Comparison of ENCODE assay signal across 8 mouse cellular contexts in the genomic region with DNA sequence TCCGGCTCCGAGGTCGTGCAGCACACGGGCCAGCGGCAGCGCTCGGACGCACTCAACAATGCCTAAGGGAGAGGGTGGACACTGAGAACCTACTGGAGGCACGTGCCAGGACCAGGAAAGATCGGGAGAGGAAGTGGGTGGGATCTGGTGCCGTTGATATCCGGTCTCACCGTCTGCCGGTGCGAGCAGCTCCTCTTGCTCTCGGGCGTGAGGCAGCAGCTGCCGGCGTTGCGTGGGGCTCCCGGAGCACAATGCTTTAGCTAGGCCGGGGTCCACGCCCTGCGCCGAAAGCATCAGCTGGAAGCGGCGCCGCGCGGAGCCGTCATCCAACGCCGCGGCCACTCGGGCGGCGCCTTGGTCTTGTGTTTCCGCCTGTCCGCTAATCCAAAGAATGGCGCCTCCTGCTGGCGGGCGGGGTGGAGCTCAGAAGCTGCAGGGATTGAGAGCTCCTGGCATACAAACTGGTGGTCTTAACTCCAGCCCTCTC. TPM values are rescaled to one million over a fixed set of nuclear protein-coding genes. Genes with fewer than 3 reads are reported as not detected.
DNase-seq lines count a peak whose midpoint lies in the region; ATAC-seq and TF ChIP-seq lines count a peak whose summit lies in the region.

TSS of gene Sco2 (minus strand) at position 85 of the 487 bp plus-strand sequence.

- peak within 1 kb of the TSS; percentile 72 for H3K4me3 ChIP-seq in embryonic facial prominence, embryonic 14.5 days (ENCODE audit: low read depth, low read length)
- peak within 1 kb of the TSS; percentile 71 for H3K4me3 ChIP-seq in limb, embryonic 14.5 days (replicated peaks; ENCODE audit: low read length)
- peak within 1 kb of the TSS; percentile 72 for H3K4me3 ChIP-seq in midbrain, postnatal 0 days (ENCODE audit: low read depth, low read length)

- ATAC-seq in embryonic facial prominence, embryonic 14.5 days (ENCODE audit: low read depth): peak; percentile 81
- peak; percentile 82 for ATAC-seq in limb, embryonic 14.5 days (ENCODE audit: low FRiP score, low read depth)
- ATAC-seq in midbrain, postnatal 0 days (ENCODE audit: low FRiP score): peak; percentile 83

- peak within 1 kb of the TSS; percentile 86 for H3K27ac ChIP-seq in embryonic facial prominence, embryonic 14.5 days (replicated peaks; ENCODE audit: low read depth, low read length)
- H3K27ac ChIP-seq in limb, embryonic 14.5 days (replicated peaks; ENCODE audit: low read depth, low read length): peak within 1 kb of the TSS; percentile 86
- H3K27ac ChIP-seq in midbrain, postnatal 0 days (ENCODE audit: low read depth, low read length): peak within 1 kb of the TSS; percentile 88

- peaks cover 40% of the 10 kb centered on the region for H3K36me3 ChIP-seq in embryonic facial prominence, embryonic 14.5 days (ENCODE audit: control insufficient read depth, insufficient read depth, low read length)
- H3K36me3 ChIP-seq in limb, embryonic 14.5 days (ENCODE audit: control insufficient read depth, insufficient read depth, low read length): peaks cover 39% of the 10 kb centered on the region
- peaks cover 31% of the 10 kb centered on the region for H3K36me3 ChIP-seq in midbrain, postnatal 0 days (ENCODE audit: insufficient read depth, low read length)

- TF ChIP-seq POLR2A in limb, embryonic 14.5 days (IDR thresholded peaks at IDR 0.05; ENCODE audit: borderline replicate concordance, extremely low read depth, insufficient read depth, insufficient read length): 0 out of 2 replicates have a peak, but pooled peaks have one; percentile 21

- 1% methylated on average over 26 of the region's 42 CpGs for WGBS in embryonic facial prominence, embryonic 14.5 days
- WGBS in limb, embryonic 14.5 days: under 1% methylated on average over 38 of the region's 42 CpGs
- WGBS in midbrain, postnatal 0 days: under 1% methylated on average over 42 of the region's 42 CpGs

- H3K9ac ChIP-seq in embryonic facial prominence, embryonic 14.5 days (ENCODE audit: low read depth, low read length): peak within 1 kb of the TSS; percentile 84
- peak within 1 kb of the TSS; percentile 74 for H3K9ac ChIP-seq in limb, embryonic 14.5 days (ENCODE audit: low read depth, low read length, severe bottlenecking)
- H3K9ac ChIP-seq in midbrain, postnatal 0 days (replicated peaks; ENCODE audit: low read length, poor library complexity, severe bottlenecking): peak within 1 kb of the TSS; percentile 78

- no peaks in the 10 kb centered on the region for H3K9me3 ChIP-seq in embryonic facial prominence, embryonic 14.5 days (ENCODE audit: control insufficient read depth, low read length)
- H3K9me3 ChIP-seq in limb, embryonic 14.5 days (ENCODE audit: control insufficient read depth, low read length): no peaks in the 10 kb centered on the region
- H3K9me3 ChIP-seq in midbrain, postnatal 0 days (ENCODE audit: low read length): no peaks in the 10 kb centered on the region

- peak within 1 kb of the TSS; percentile 92 for H3K4me2 ChIP-seq in embryonic facial prominence, embryonic 14.5 days (ENCODE audit: low read depth, low read length)
- peak within 1 kb of the TSS; percentile 91 for H3K4me2 ChIP-seq in limb, embryonic 14.5 days (replicated peaks; ENCODE audit: low read depth, low read length, severe bottlenecking)
- H3K4me2 ChIP-seq in midbrain, postnatal 0 days (ENCODE audit: low read depth, low read length, poor library complexity, severe bottlenecking): peak within 1 kb of the TSS; percentile 84

- DNase-seq in 3T3-L1 (ENCODE audit: low read depth, low spot score): peak; percentile 89
- peak; percentile 86 to 90 for DNase-seq in adrenal gland, postnatal 4 days (ENCODE audit: low spot score in 2 of 2)
- peak; percentile 90 for DNase-seq in embryonic facial prominence, embryonic 14.5 days (ENCODE audit: low spot score)
- peak; percentile 89 for DNase-seq in heart, adult 8-10 months (ENCODE audit: low spot score)
- peak; percentile 94 for DNase-seq in kidney, adult 9 months
- peak; percentile 79 for DNase-seq in limb, embryonic 14.5 days (ENCODE audit: low spot score)
- peak; percentile 93 for DNase-seq in midbrain, postnatal 0 days (ENCODE audit: low spot score)
- DNase-seq in spleen, postnatal 14 days (ENCODE audit: low spot score in 2 of 2): peak; percentile 86 to 94

- peaks cover 35% of the 10 kb centered on the region for H3K27me3 ChIP-seq in embryonic facial prominence, embryonic 14.5 days (replicated peaks; ENCODE audit: control insufficient read depth, insufficient read depth, low read length)
- H3K27me3 ChIP-seq in limb, embryonic 14.5 days (ENCODE audit: control insufficient read depth, insufficient read depth, low read length): peaks cover 31% of the 10 kb centered on the region
- peaks cover 26% of the 10 kb centered on the region for H3K27me3 ChIP-seq in midbrain, postnatal 0 days (ENCODE audit: insufficient read depth, low read length)

- H3K4me1 ChIP-seq in embryonic facial prominence, embryonic 14.5 days (ENCODE audit: control insufficient read depth, insufficient read depth, low read length): peaks cover 14% of the 10 kb centered on the region; the same call in 1 of the 2 replicates
- H3K4me1 ChIP-seq in limb, embryonic 14.5 days (ENCODE audit: control insufficient read depth, insufficient read depth, low read length): peaks cover 16% of the 10 kb centered on the region
- peaks cover 11% of the 10 kb centered on the region for H3K4me1 ChIP-seq in midbrain, postnatal 0 days (ENCODE audit: insufficient read depth, low read length)

- peak; percentile 85 for TF ChIP-seq CTCF in midbrain, postnatal 0 days (IDR thresholded peaks at IDR 0.05)

RNA-seq across cellular contexts. Expression of gene Sco2, which starts in this region (rescaled TPM):
- total RNA-seq in adrenal gland, postnatal 4 days (2021): 10 to 100 TPM; 20.2 to 22.5 TPM
- polyA plus RNA-seq in embryonic facial prominence, embryonic 14.5 days (2014; fragmentation: Nextera tagmentation; extraction: Ambion mirVana): 6.0 and 6.3 TPM in 2 replicates
- total RNA-seq in heart, adult 8-10 months (2022): 10 to 100 TPM; 21.9 to 32.0 (median 24.4) TPM
- polyA plus RNA-seq in limb, embryonic 14.5 days (2012; rRNA removed): 19.8 and 27.2 TPM in 2 replicates
- polyA plus RNA-seq in limb, embryonic 14.5 days (2014; fragmentation: Nextera tagmentation; extraction: Ambion mirVana): 7.5 and 10.3 TPM in 2 replicates
- 24.9 and 36.1 TPM in 2 replicates for total RNA-seq in midbrain, postnatal 0 days (2014; rRNA removed)
- 23.1 and 26.5 TPM in 2 replicates for polyA plus RNA-seq in midbrain, postnatal 0 days (2015; fragmentation: Nextera tagmentation; extraction: Ambion mirVana)

Comparison
In these comparisons a context has a peak if more than half of its experiments do, and no peak if none do; other contexts are left out.
1. Peak in every context shown above with its lines: DNase-seq, ATAC-seq, H3K4me3 ChIP-seq and H3K27ac ChIP-seq.